Mouse (Mus musculus) frontal cortex, postnatal 25 days (tissue): ENCODE data around the gene Fbxw11.
A peak's percentile ranks its signal among the peaks of the same experiment; 100 is the strongest.

ENCODE experiments used
- DNase-seq, 2 experiments: peaks; one replicate each; pipeline ENCODE4 v3.0.0; 2022; ENCODE audit warnings: low spot score in 2 of 2

The Fbxw11 gene

GRCm38 (mm10) chr11:32623912-32624311 is 18.6 kb upstream of the Fbxw11 start:
- no peak for DNase-seq

GRCm38 (mm10) chr11:32625677-32626076 is 16.8 kb upstream of the Fbxw11 start:
- peak; percentile 36 to 45 for DNase-seq

GRCm38 (mm10) chr11:32626079-32626478 is 16.4 kb upstream of the Fbxw11 start:
- DNase-seq, result no peak

GRCm38 (mm10) chr11:32627900-32628299 is 14.6 kb upstream of the Fbxw11 start:
- DNase-seq, result no peak

GRCm38 (mm10) chr11:32629713-32630211 is 12.8 kb upstream of the Fbxw11 start:
- no peak for DNase-seq

GRCm38 (mm10) chr11:32632671-32633070 is 9.9 kb upstream of the Fbxw11 start:
- DNase-seq, result no peak

- DNase-seq, result no peak
These were observed 9.0 kb upstream of the Fbxw11 start for GRCm38 (mm10) chr11:32633542-32633941.

- DNase-seq, result no peak
These were observed 8.4 kb upstream of the Fbxw11 start for GRCm38 (mm10) chr11:32634143-32634542.

- no peak for DNase-seq
These were observed 7.7 kb upstream of the Fbxw11 start for GRCm38 (mm10) chr11:32634842-32635241.

- no peak for DNase-seq
These were observed 6.2 kb upstream of the Fbxw11 start for GRCm38 (mm10) chr11:32636275-32636674.

GRCm38 (mm10) chr11:32638521-32639255 is 3.8 kb upstream of the Fbxw11 start:
- DNase-seq, result no peak

GRCm38 (mm10) chr11:32640617-32641016 is 1.9 kb upstream of the Fbxw11 start:
- no peak for DNase-seq

GRCm38 (mm10) chr11:32642899-32643886 is 669 bp downstream of the Fbxw11 start:
- DNase-seq, result peak; percentile 24 to 33

- DNase-seq, result no peak
These were observed 1.5 kb downstream of the Fbxw11 start for GRCm38 (mm10) chr11:32644010-32644409.

GRCm38 (mm10) chr11:32647265-32647664 is 4.7 kb downstream of the Fbxw11 start:
- DNase-seq, result no peak

GRCm38 (mm10) chr11:32650236-32650749 is 7.8 kb downstream of the Fbxw11 start:
- DNase-seq, result no peak

- no peak for DNase-seq
These were observed 8.5 kb downstream of the Fbxw11 start for GRCm38 (mm10) chr11:32650893-32651590.

- DNase-seq, result no peak
These were observed 9.2 kb downstream of the Fbxw11 start for GRCm38 (mm10) chr11:32651723-32652122.

GRCm38 (mm10) chr11:32662082-32662656 is 19.6 kb downstream of the Fbxw11 start:
- no peak for DNase-seq

- no peak for DNase-seq
These were observed 23.1 kb downstream of the Fbxw11 start for GRCm38 (mm10) chr11:32665639-32666038.

GRCm38 (mm10) chr11:32666983-32667382 is 24.5 kb downstream of the Fbxw11 start:
- DNase-seq, result no peak
